Mouse (Mus musculus) limb, embryonic 11.5 days (tissue): ENCODE measurements around the gene Stard10. TPM values are rescaled to one million over a fixed set of nuclear protein-coding genes. Genes with fewer than 3 reads are reported as not detected.

Experiments used
- ATAC-seq: fragments of 200-750 bp; cut with Nextera tagmentation; 2 replicates; pipeline ENCODE4 v1.8.0; 2017; ENCODE audit warnings: low read depth; ENCODE audit not compliant: insufficient number of reproducible peaks, low FRiP score, low TSS enrichment
- DNase-seq: peaks from one replicate; pipeline ENCODE4 v3.0.0-alpha.2; 2015; ENCODE audit warnings: low spot score
- H3K27ac ChIP-seq: fragments of 300-500 bp; sonication (generic); replicated peaks from 2 replicates; pipeline ENCODE4 v1.5.1; 2014; ENCODE audit warnings: low read depth, mild to moderate bottlenecking, low read length
- H3K27me3 ChIP-seq: fragments of 300-500 bp; sonication (generic); 2 replicates; pipeline ENCODE4 v1.6.1; 2014; ENCODE audit warnings: mild to moderate bottlenecking, low read length, mixed read lengths; ENCODE audit not compliant: control insufficient read depth, insufficient read depth
- H3K36me3 ChIP-seq: fragments of 300-500 bp; sonication (generic); 2 replicates; pipeline ENCODE4 v1.6.1; 2014; ENCODE audit warnings: mild to moderate bottlenecking, low read length, moderate library complexity, mixed read lengths; ENCODE audit not compliant: control insufficient read depth, insufficient read depth
- H3K4me1 ChIP-seq: fragments of 300-500 bp; sonication (generic); 2 replicates; pipeline ENCODE4 v1.6.1; 2014; ENCODE audit warnings: low read length, mixed read lengths; ENCODE audit not compliant: control insufficient read depth, insufficient read depth
- H3K4me2 ChIP-seq: fragments of 300-500 bp; sonication (generic); 2 replicates; pipeline ENCODE4 v1.6.1; 2014; ENCODE audit warnings: low read depth, mild to moderate bottlenecking, moderate library complexity; ENCODE audit not compliant: severe bottlenecking
- H3K4me3 ChIP-seq: fragments of 300-500 bp; sonication (generic); 2 replicates; pipeline ENCODE4 v1.5.1; 2014; ENCODE audit warnings: low read depth, low read length
- H3K9ac ChIP-seq: fragments of 300-500 bp; sonication (generic); 2 replicates; pipeline ENCODE4 v1.6.1; 2014; ENCODE audit warnings: mild to moderate bottlenecking, low read length
- H3K9me3 ChIP-seq: fragments of 300-500 bp; sonication (generic); 2 replicates; pipeline ENCODE4 v1.6.1; 2016; ENCODE audit warnings: low read length; ENCODE audit not compliant: control insufficient read depth
- WGBS: fragments of 180-500 bp; shearing (Covaris S2); extraction: QIAGEN DNeasy Blood & Tissue Kit; methylation state at CpG from one replicate; pipeline ENCODE4 v1.1.7; 2014; 5-methylcytosine and 5-hydroxymethylcytosine counted together
- polyA plus RNA-seq: library from polyadenylated mRNA; unstranded; fragments of >200 nt; fragmentation: Nextera tagmentation; extraction: Ambion mirVana; gene quantifications from 2 replicates; pipeline ENCODE4 v1.2.1, GENCODE M21; 2014

Gene Stard10
- polyA plus RNA-seq, 1 experiment from 2014 or later = 17.8 TPM

DNA sequence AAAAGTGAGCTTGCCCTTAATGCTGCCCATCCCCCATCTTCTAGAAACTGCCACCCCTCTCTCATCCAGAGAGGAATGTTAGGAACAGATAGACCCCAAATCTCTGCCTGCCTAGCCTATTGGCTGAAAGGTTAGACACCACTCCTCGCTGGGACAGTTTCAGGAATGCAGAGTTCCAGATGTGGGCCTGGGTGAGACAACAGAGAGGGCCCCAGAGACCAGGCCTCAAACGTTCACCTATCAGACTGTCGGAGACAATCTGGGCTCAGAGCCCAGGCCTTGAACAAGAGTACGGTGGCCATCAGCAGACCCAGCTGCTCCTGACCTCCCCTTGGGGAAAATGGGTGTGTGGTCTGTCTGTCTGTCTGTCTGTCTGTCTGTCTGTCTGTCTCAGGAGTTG lies 76.1 kb downstream of the Stard10 start:
- no peak for ATAC-seq
- no peak overlapping the region for H3K4me3 ChIP-seq
- H3K27ac ChIP-seq = 0 out of 2 replicates have a peak overlapping the region, but pooled peaks have one; percentile 64
- H3K4me2 ChIP-seq = no peak overlapping the region
- peaks cover 23% of the 10 kb centered on the region for H3K4me1 ChIP-seq
- 41% methylated on average over 4 of the region's 4 CpGs for WGBS
- no peak for DNase-seq
- H3K36me3 ChIP-seq = no peaks in the 10 kb centered on the region
- H3K9ac ChIP-seq = no peak overlapping the region
- H3K9me3 ChIP-seq = no peaks in the 10 kb centered on the region
- H3K27me3 ChIP-seq = no peaks in the 10 kb centered on the region

DNA sequence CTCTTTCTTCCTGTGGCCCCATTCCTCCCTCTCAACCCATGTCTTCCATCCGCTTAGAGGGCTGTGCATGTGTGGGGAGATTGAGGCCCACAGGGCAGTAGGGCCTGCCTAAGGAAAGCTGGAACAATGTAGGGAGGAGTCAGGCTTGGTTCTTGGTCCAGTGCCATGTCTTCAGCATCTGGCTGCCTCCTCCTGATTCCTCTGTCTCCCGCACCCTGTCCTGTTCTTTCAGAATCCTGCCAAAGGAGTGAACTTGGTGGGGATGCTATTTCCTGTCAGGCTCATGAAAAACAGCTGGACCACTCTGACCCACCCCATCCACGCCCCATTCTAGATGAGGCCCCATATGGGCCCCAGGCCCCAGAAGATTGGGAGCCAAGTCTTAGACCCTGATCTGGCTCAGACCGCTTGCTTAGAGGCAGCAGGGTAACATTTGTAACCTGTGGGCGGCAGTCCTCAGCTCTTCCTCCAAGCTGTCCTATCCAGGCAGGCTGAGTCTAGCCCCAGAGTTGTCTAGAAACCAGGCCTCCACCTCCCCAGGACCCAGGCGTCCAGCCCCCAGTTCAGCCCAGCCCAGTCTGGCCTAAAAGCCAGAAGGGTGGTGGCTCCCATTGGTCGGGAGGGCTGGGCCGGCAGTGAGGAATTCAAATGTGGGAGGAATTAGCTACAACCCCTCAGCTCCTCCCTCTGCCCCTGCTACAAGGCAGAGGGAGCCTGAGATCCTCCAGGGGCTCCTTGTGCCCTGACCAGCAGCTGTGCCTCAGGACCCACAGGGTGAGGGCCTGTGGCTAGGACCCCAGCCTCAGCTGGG lies 77.0 kb downstream of the Stard10 start:
- ATAC-seq (peak; percentile 54), DNase-seq (peak; percentile 63)
- 0 out of 2 replicates have a peak, but pooled peaks cover 2% of the 10 kb centered on the region for H3K36me3 ChIP-seq
- peaks cover 23% of the 10 kb centered on the region for H3K4me1 ChIP-seq
- peak overlapping the region; percentile 64 for H3K27ac ChIP-seq
- no peaks in the 10 kb centered on the region for H3K27me3 ChIP-seq
- H3K4me2 ChIP-seq = no peak overlapping the region
- H3K9me3 ChIP-seq = no peaks in the 10 kb centered on the region
- 29% methylated on average over 8 of the region's 8 CpGs for WGBS
- peak overlapping the region; percentile 32 for H3K9ac ChIP-seq
- no peak overlapping the region for H3K4me3 ChIP-seq

- Histone ChIP-seq H3K9me3 (no peaks in the 10 kb centered on the region), H3K4me1 (peaks cover 23% of the 10 kb centered on the region), H3K27me3 (no peaks in the 10 kb centered on the region), H3K36me3 (peaks cover 4% of the 10 kb centered on the region; the same call in 1 of the 2 replicates), H3K27ac (peak overlapping the region; percentile 64), H3K9ac (peak overlapping the region; percentile 32), H3K4me3 (no peak overlapping the region), H3K4me2 (no peak overlapping the region; the same call in 1 of the 2 replicates)
- ATAC-seq (no peak), DNase-seq (no peak)
- WGBS = 61% methylated on average over 3 of the region's 3 CpGs
Measured at GRCm38 (mm10) chr7:101394569-101394968, 77.7 kb downstream of the Stard10 start.

- no peak for DNase-seq
- Histone ChIP-seq H3K9ac (no peak overlapping the region), H3K36me3 (peaks cover 4% of the 10 kb centered on the region; the same call in 1 of the 2 replicates), H3K4me2 (no peak overlapping the region), H3K4me1 (peaks cover 23% of the 10 kb centered on the region), H3K9me3 (no peaks in the 10 kb centered on the region), H3K27ac (no peak overlapping the region), H3K27me3 (no peaks in the 10 kb centered on the region), H3K4me3 (no peak overlapping the region)
- WGBS = 92% methylated on average over 2 of the region's 2 CpGs
- no peak for ATAC-seq
Measured at GRCm38 (mm10) chr7:101395471-101395870, 78.6 kb downstream of the Stard10 start.

Other genes with a start within 250 kb of the Stard10 start
- gene Fchsd2, start 224.2 kb upstream of the Stard10 start, polyA plus RNA-seq = 22.1 and 24.4 TPM in 2 replicates
- 14.9 and 17.7 TPM in 2 replicates for gene Atg16l2, start 14.8 kb upstream of the Stard10 start, polyA plus RNA-seq
- 14.3 and 16.6 TPM in 2 replicates for gene Arap1, start 31.0 kb downstream of the Stard10 start, polyA plus RNA-seq
- 0.21 TPM in 1 of 2 replicates, not detected in the other for gene Gm45837, start 93.8 kb downstream of the Stard10 start, polyA plus RNA-seq
- 6.9 TPM in 2 replicates for gene Pde2a, start 104.6 kb downstream of the Stard10 start, polyA plus RNA-seq